17 mouse cellular contexts compared by ENCODE assay signal in genomic region chr5:108266990-108267389, GRCm38 (mm10).
"Had no signal": no experiment of that assay in that cellular context is flagged by ENCODE, and none has a peak within 500 bp of the region (broad histone marks: within the 10 kb centered on the region; RNA-seq: fewer than 3 reads in every experiment).

No protein-coding gene starts in this region.

- H3K9me3 ChIP-seq: kidney, embryonic 15.5 days; limb, embryonic 12.5 days; limb, embryonic 15.5 days; midbrain, embryonic 13.5 days had no signal

- H3K27ac ChIP-seq: kidney, embryonic 15.5 days; limb, embryonic 12.5 days; limb, embryonic 15.5 days; macrophage; stomach, postnatal 0 days had no signal

- DNase-seq: kidney, adult 11 months; kidney, adult 8-10 months; kidney, postnatal 10 days; kidney, postnatal 36 days; left cerebral cortex, postnatal 4 days; lung, adult 2 months; lung, postnatal 14 days; thymus, adult 2 months; thymus, postnatal 25 days had no signal

- H3K4me3 ChIP-seq: kidney, embryonic 15.5 days; limb, embryonic 12.5 days; limb, embryonic 15.5 days; midbrain, embryonic 13.5 days had no signal

- H3K27me3 ChIP-seq: kidney, embryonic 15.5 days; limb, embryonic 12.5 days; limb, embryonic 15.5 days; midbrain, embryonic 13.5 days had no signal

- H3K36me3 ChIP-seq: kidney, embryonic 15.5 days; limb, embryonic 12.5 days; limb, embryonic 15.5 days; midbrain, embryonic 13.5 days had no signal

- H3K9ac ChIP-seq: kidney, embryonic 15.5 days; limb, embryonic 12.5 days; limb, embryonic 15.5 days; midbrain, embryonic 13.5 days had no signal

- H3K4me2 ChIP-seq: kidney, embryonic 15.5 days; limb, embryonic 12.5 days; limb, embryonic 15.5 days; midbrain, embryonic 13.5 days had no signal

- ATAC-seq: inflammation-experienced regulatory T-cells, adult 6 months; midbrain, embryonic 13.5 days; midbrain, embryonic 16.5 days had no signal
